Mouse (Mus musculus) kidney, embryonic 15.5 days (tissue): ENCODE measurements at regions not wholly inside any gene's neighbourhood (a gene's known extent, or its start where the extent isn't known, plus 50 kb on each side); places are given as distances from the start of the nearest gene placed in this dataset.
"Not testable (repeated sequence)": the region's sequence is repeated elsewhere in the genome, so short reads cannot be mapped to it uniquely, and the experiment has no call there.

ENCODE experiments used
- ATAC-seq: fragments of 200-750 bp; cut with Nextera tagmentation; replicated peaks from 2 replicates; pipeline ENCODE4 v1.8.0; 2017; ENCODE audit warnings: moderate TSS enrichment; ENCODE audit not compliant: low FRiP score
- H3K27ac ChIP-seq: fragments of 300-500 bp; sonication (generic); 2 replicates; pipeline ENCODE4 v1.5.1; 2015; ENCODE audit warnings: mild to moderate bottlenecking, inconsistent platforms
- H3K27me3 ChIP-seq: fragments of 300-500 bp; sonication (generic); 2 replicates; pipeline ENCODE4 v1.6.1; 2015; ENCODE audit warnings: inconsistent platforms
- H3K36me3 ChIP-seq: fragments of 300-500 bp; sonication (generic); 2 replicates; pipeline ENCODE4 v1.6.1; 2015; ENCODE audit warnings: inconsistent platforms
- H3K4me1 ChIP-seq: fragments of 300-500 bp; sonication (generic); 2 replicates; pipeline ENCODE4 v1.6.1; 2015; ENCODE audit warnings: inconsistent platforms
- H3K4me2 ChIP-seq: fragments of 300-500 bp; sonication (generic); 2 replicates; pipeline ENCODE4 v1.6.1; 2015; ENCODE audit warnings: moderate library complexity, mild to moderate bottlenecking, inconsistent platforms
- H3K4me3 ChIP-seq: fragments of 300-500 bp; sonication (generic); replicated peaks from 2 replicates; pipeline ENCODE4 v1.5.1; 2015; ENCODE audit warnings: mild to moderate bottlenecking, inconsistent platforms
- H3K9ac ChIP-seq: fragments of 300-500 bp; sonication (generic); 2 replicates; pipeline ENCODE4 v1.6.1; 2015; ENCODE audit warnings: mild to moderate bottlenecking, inconsistent platforms
- H3K9me3 ChIP-seq: fragments of 300-500 bp; sonication (generic); replicated peaks from 2 replicates; pipeline ENCODE4 v1.6.1; 2016; ENCODE audit warnings: inconsistent platforms
- WGBS: fragments of 180-500 bp; shearing (Covaris S2); methylation state at CpG from one replicate; pipeline ENCODE4 v1.1.7; 2015; ENCODE audit warnings: mixed read lengths; 5-methylcytosine and 5-hydroxymethylcytosine counted together

DNA sequence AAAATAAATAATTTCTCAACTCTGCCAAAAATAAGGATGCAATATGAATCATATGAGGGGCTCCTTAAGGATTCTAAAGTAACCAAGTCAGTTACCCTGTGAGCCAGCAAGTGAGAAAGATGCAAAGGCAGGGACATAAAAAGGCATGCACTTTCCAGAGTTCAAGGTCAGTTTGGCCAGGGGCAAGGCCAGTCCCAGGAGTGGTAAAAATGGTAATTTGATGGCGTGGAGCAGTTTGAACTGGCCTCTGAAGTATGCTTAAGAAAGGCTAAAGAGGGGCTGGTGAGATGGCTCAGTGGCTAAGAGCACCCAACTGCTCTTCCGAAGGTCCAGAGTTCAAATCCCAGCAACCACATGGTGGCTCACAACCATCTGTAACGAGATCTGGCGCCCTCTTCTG, 68.8 kb downstream of the BC005561 start:
- not testable (repeated sequence) for ATAC-seq, H3K4me2 ChIP-seq, H3K4me3 ChIP-seq, H3K4me1 ChIP-seq, H3K27me3 ChIP-seq, H3K27ac ChIP-seq, H3K9ac ChIP-seq
- Histone ChIP-seq H3K36me3 (peaks cover 37% of the 10 kb centered on the region), H3K9me3 (peaks cover 24% of the 10 kb centered on the region)
- WGBS, result 95% methylated on average over 4 of the region's 4 CpGs

DNA sequence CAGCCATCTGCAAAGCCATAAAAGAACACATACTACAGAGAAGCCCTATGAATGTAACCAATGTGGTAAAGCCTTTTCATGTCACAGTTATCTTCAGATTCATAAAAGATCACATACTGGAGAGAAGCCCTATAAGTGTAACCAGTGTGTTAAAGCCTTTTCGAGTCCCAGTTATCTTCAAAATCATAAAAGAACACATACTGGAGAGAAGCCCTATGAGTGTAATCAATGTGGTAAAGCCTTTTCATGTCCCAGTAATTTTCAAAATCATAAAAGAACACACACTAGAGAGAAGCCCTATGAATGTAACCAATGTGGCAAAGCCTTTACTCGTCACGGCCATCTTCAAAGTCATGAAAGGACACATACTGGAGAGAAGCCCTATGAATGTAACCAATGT, 74.2 kb downstream of the BC005561 start:
- H3K27ac ChIP-seq, H3K4me3 ChIP-seq, ATAC-seq, H3K4me2 ChIP-seq, H3K4me1 ChIP-seq, H3K27me3 ChIP-seq, H3K9ac ChIP-seq: not testable (repeated sequence)
- Histone ChIP-seq H3K36me3 (peaks cover 56% of the 10 kb centered on the region), H3K9me3 (peaks cover 52% of the 10 kb centered on the region)
- whole genome bisulfite sequencing, result 99% methylated on average over 3 of the region's 3 CpGs

- no peaks in the 10 kb centered on the region for H3K4me1 ChIP-seq
- no peak overlapping the region for H3K4me2 ChIP-seq
- no peak overlapping the region for H3K9ac ChIP-seq
- 80% methylated on average over 7 of the region's 7 CpGs for WGBS
- ATAC-seq, result no peak
- H3K4me3 ChIP-seq, result no peak overlapping the region
- no peaks in the 10 kb centered on the region for H3K27me3 ChIP-seq
- H3K9me3 ChIP-seq, result peaks cover 8% of the 10 kb centered on the region
- H3K36me3 ChIP-seq, result no peaks in the 10 kb centered on the region
- no peak overlapping the region for H3K27ac ChIP-seq
Measured at GRCm38 (mm10) chr5:104609177-104609576, 101.0 kb downstream of the BC005561 start.
